Mouse (Mus musculus) heart, postnatal 14 days (tissue): ENCODE data around the gene Tubgcp5. TPM values are rescaled to one million over a fixed set of nuclear protein-coding genes. Genes with fewer than 3 reads are reported as not detected.

ENCODE experiments used
- total RNA-seq, 2 experiments: library from RNA; stranded (reverse); gene quantifications; 2 replicates each; pipeline ENCODE4 v1.2.3; 2021

Tubgcp5 gene
- total RNA-seq, 2 experiments from 2014 or later: 12.1 to 13.4 TPM

Other genes with a start within 250 kb of the Tubgcp5 start
- under 1 TPM in 1 of 2 experiments, not detected in 1; 0.22 TPM for gene Siglech, start 26.0 kb upstream of the Tubgcp5 start, total RNA-seq
- 10 to 100 TPM; 45.7 to 45.9 TPM for gene Cyfip1, start 47.6 kb downstream of the Tubgcp5 start, total RNA-seq
- gene Nipa2, start 168.3 kb downstream of the Tubgcp5 start, total RNA-seq: 10 to 100 TPM; 43.9 to 46.3 TPM
- 1 to 10 TPM; 4.6 to 4.8 TPM for gene Nipa1, start 225.8 kb downstream of the Tubgcp5 start, total RNA-seq